Mouse (Mus musculus) olfactory bulb, adult 2 months (tissue): ENCODE measurements around the gene Rcan3. TPM values are rescaled to one million over a fixed set of nuclear protein-coding genes. Genes with fewer than 3 reads are reported as not detected.

ENCODE experiments used
- H3K27ac ChIP-seq: fragments of 200-500 bp; 2 replicates; pipeline ENCODE4 v1.5.1; 2012; ENCODE audit warnings: low read depth, low read length; ENCODE audit not compliant: insufficient read depth
- H3K4me1 ChIP-seq: fragments of 200-500 bp; 2 replicates; pipeline ENCODE4 v1.6.1; 2012; ENCODE audit warnings: low read length; ENCODE audit not compliant: control insufficient read depth, insufficient read depth
- H3K4me3 ChIP-seq: fragments of 200-500 bp; 2 replicates; pipeline ENCODE4 v1.5.1; 2012; ENCODE audit warnings: mild to moderate bottlenecking, low read depth, low read length, moderate library complexity; ENCODE audit not compliant: insufficient read depth
- CTCF ChIP-seq: fragments of 200-500 bp; IDR thresholded peaks from 2 replicates; pipeline ENCODE4 v1.5.1; 2012; ENCODE audit warnings: low read depth, mild to moderate bottlenecking, low read length, moderate library complexity; ENCODE audit not compliant: insufficient read depth
- POLR2A ChIP-seq: fragments of 200-500 bp; IDR thresholded peaks from 2 replicates; pipeline ENCODE4 v1.6.1; 2012; ENCODE audit warnings: mild to moderate bottlenecking, low read depth, low read length, moderate library complexity; ENCODE audit not compliant: insufficient read depth
- WGBS: fragments of 180-500 bp; shearing (Covaris S2); methylation state at CpG from one replicate; pipeline ENCODE4 v1.1.7; 2018; 5-methylcytosine and 5-hydroxymethylcytosine counted together
- polyA plus RNA-seq: library from polyadenylated mRNA; stranded (reverse); fragments of >200 nt; gene quantifications from 2 replicates; pipeline ENCODE4 v1.2.4, GENCODE M21; 2012; ENCODE audit warnings: low replicate concordance; ENCODE audit not compliant: missing spikeins, insufficient read depth, insufficient read length

The Rcan3 gene
- polyA plus RNA-seq, 1 experiment = not detected

DNA sequence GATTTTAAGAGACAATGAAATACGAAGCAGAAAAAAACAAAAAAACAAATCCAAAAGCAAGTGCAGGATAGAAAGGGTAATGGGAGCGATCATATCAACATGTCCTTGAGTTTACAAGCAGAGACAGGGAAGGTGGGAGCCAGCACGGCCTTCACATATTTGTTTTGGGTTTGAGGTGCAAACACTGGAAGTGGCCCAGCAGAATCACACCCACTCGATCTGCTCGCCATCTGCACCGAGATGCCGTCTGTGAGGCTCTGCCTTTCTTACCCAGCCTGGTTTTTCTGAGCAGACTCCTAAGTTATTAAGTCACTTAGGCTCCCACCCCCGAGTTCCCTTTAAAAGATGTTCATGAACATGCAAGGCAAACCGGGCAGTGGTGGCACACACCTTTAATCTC lies 8.0 kb downstream of the Rcan3 start:
- Histone ChIP-seq H3K4me1 (peaks cover 2% of the 10 kb centered on the region; the same call in 1 of the 2 replicates), H3K4me3 (no peak overlapping the region), H3K27ac (no peak overlapping the region)
- 55% methylated on average over 9 of the region's 9 CpGs for WGBS
- TF ChIP-seq CTCF (no peak), POLR2A (no peak)

DNA sequence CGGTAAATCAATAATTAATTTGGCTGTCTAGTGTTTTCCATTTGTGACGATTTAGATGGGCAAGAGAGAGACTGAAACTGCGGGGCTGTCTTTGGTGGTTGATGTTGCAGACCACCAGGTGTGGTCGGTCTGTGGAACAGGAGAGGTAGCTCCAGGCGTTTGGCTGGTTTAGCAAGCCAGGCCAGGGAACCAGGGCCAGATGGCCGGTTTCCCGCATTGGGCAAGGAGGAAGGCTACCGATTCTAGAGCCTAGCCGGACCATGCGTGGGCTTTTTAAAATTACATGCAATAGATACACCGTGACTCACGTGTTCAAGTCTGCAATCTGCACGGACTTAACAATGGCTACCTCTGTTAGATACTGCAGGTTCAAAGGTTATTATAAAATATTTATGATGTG lies 12.7 kb downstream of the Rcan3 start:
- no peaks in the 10 kb centered on the region for H3K4me1 ChIP-seq
- WGBS = 95% methylated on average over 13 of the region's 13 CpGs
- TF ChIP-seq CTCF = no peak
- no peak for TF ChIP-seq POLR2A

DNA sequence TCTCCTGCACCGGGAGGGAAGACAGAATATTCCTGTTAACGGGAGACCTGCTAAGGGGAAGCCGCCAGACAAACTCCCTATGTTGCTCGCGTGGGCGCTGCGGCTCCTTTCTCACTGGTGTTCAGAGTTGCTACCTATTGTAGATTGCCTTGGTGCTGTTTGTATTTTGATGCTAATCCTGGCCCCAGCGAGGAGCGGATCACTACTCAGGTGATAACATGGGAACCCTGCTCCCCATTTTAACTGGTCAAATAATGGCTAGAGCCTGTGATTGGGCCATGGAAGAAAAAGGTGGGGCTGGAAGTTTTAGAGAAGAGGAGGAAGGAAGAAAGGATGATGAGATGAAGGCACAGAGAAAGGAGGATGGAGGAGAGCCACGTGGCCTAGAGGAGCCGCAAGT lies 13.2 kb downstream of the Rcan3 start:
- TF ChIP-seq POLR2A = no peak
- TF ChIP-seq CTCF = no peak
- H3K4me3 ChIP-seq = no peak overlapping the region
- H3K27ac ChIP-seq = no peak overlapping the region
- 87% methylated on average over 11 of the region's 11 CpGs for WGBS
- H3K4me1 ChIP-seq = no peaks in the 10 kb centered on the region

More for the DNA sequence above, 12.7 kb downstream of the Rcan3 start:
- H3K27ac ChIP-seq = no peak overlapping the region
- H3K4me3 ChIP-seq = no peak overlapping the region

DNA sequence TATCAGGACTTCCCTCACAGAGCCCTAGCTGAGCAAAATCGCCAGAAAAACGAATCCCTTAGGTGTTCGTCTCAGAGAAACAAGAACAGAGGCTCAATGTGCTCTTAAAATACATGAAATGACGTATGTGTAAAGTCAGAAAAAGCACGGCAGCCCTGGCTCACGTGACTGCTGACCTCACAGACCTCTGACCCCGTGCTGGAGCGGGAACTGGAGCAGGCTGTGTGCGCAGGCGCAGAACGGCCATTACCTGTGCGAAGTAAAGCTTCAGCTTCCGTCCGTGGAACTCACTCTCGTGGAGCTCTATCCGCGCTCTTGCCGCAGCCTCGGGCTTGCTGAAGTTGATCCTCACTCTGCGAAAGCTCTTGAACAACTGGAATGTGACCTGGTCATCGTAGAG lies 13.7 kb downstream of the Rcan3 start:
- 95% methylated on average over 21 of the region's 21 CpGs for WGBS
- no peak for TF ChIP-seq POLR2A
- no peak for TF ChIP-seq CTCF
- Histone ChIP-seq H3K4me3 (no peak overlapping the region), H3K4me1 (no peaks in the 10 kb centered on the region), H3K27ac (no peak overlapping the region)

DNA sequence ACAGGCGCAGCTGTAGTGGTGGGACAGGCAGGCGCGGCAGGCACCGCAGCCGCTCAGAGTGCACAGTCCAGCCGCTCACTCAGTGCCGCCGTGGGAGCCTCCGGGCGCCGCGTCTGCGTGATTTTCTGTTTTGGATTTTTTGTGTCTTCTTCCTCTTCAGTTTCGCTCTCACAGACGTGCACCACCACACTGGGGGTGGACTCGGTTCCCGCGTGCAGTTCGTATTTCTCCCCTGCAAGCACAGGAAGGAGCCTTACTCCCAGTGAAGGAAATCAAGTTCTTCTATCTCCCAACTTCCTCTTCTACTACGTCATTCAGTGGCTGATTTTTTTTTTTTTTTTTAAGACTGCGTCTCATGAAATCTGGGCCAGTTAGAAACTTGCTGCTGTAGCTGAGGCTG lies 17.3 kb downstream of the Rcan3 start:
- H3K4me3 ChIP-seq = no peak overlapping the region
- WGBS = 94% methylated on average over 21 of the region's 21 CpGs
- H3K27ac ChIP-seq = no peak overlapping the region
- TF ChIP-seq POLR2A = no peak
- no peak for TF ChIP-seq CTCF
- no peaks in the 10 kb centered on the region for H3K4me1 ChIP-seq

DNA sequence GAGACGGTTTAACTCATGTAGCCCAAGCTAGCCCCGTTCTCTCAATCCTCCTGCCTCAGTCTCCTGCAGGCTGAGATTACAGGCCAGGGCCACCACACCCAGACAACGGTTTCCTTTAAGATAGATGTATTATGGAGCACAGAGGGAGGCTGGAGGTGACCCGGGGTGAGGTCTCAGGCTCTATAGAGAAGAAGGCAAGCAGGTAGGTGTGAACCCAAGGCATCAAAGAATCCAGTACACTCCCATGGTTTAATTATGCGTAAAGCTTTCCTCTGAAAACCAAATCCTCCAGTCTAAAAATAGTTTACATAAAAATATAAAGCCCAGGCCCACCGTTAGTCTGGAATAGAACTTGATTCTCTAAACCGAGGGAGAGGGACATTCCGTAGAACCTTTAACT lies 20.2 kb downstream of the Rcan3 start:
- Histone ChIP-seq H3K4me1 (no peaks in the 10 kb centered on the region), H3K27ac (no peak overlapping the region), H3K4me3 (no peak overlapping the region)
- 73% methylated on average over 8 of the region's 8 CpGs for WGBS
- TF ChIP-seq CTCF (no peak), POLR2A (no peak)

DNA sequence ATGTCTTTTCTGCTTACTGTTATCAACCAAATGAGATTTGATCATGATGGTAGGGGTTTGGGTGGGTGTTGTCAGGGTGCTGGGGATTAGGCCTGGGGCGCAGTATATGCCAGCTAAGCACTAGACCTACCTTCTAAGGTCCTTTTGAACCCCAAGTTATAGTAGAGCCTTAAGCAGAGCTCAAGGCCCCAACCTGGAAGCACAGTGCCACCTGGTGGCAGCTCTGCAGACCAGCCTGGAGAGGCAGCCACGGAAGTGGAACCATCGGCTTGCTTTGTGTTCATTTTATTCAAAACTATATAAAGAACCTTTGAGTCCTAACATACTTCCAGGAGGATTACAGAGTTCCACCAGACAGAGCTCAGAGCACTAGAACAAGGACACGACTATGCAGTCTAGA lies 22.0 kb downstream of the Rcan3 start:
- no peak for TF ChIP-seq POLR2A
- TF ChIP-seq CTCF = peak; percentile 82; the same call in 1 of the 2 replicates
- Histone ChIP-seq H3K4me3 (no peak overlapping the region), H3K27ac (no peak overlapping the region), H3K4me1 (no peaks in the 10 kb centered on the region)
- 31% methylated on average over 4 of the region's 4 CpGs for WGBS

DNA sequence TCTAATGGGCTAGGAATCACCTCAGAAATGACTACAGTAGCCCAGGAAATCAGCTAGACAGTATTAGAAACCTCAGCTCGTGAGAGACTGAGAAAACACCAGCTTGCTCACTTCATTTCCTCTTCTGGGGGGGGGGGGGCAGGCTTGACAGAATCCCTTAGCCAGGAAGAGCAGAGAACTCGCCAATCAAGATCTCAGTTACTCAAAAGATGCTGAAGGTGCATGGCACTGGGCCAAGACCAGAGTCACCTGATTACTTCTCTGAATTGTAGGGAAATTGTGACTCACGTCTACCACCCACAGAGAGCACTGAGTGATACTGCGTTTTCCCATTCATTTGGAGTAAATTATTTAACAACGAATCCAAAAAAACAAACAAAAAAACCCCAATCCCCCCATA lies 27.5 kb downstream of the Rcan3 start:
- H3K4me3 ChIP-seq = no peak overlapping the region
- TF ChIP-seq POLR2A (no peak), CTCF (no peak)
- WGBS = 18% methylated on average over 5 of the region's 5 CpGs
- H3K4me1 ChIP-seq = peaks cover 6% of the 10 kb centered on the region
- H3K27ac ChIP-seq = no peak overlapping the region

DNA sequence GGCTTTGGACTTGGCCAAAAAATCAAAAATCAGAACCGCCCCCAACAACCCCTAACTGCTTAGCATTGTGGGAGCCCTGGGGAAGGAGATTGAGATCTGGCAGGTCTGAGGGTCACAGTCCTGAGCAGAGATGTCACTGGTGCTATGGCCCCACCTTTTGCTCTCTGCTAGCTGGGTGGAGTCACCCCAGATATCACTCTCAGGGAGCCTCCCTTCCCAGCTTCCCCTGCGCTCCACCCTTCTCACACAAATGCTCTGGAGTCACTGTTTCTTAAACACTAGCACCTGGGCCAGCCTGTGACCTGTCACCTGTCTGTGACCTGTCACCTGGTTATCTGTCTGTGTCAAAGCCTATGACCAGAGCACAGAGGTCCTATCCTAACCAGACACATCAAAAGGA lies 28.7 kb downstream of the Rcan3 start:
- WGBS = 98% methylated on average over 2 of the region's 2 CpGs
- TF ChIP-seq CTCF (no peak), POLR2A (no peak)
- Histone ChIP-seq H3K27ac (no peak overlapping the region), H3K4me3 (no peak overlapping the region), H3K4me1 (peaks cover 6% of the 10 kb centered on the region)

DNA sequence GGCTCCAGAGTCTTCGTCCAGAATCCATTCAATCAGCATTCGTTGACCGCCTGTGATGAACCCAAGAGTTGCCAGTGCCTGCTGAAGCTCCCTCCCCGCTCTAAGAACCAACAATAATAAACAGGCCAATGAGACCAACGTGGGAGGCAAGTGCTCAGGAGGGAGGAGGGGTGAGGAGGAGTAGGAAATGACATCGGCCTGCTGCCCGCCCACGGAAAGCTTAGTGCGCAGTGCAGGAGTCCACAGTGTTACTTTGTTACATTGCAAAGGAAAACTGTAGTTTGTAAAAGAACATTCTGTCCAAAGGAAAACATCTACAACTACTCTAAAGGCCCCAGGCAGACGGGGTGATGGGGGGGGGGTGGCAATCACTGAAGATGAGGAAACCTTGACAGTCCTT lies 29.6 kb downstream of the Rcan3 start:
- TF ChIP-seq CTCF = no peak
- TF ChIP-seq POLR2A = no peak
- WGBS = 73% methylated on average over 10 of the region's 10 CpGs
- Histone ChIP-seq H3K27ac (no peak overlapping the region), H3K4me1 (peaks cover 6% of the 10 kb centered on the region), H3K4me3 (no peak overlapping the region)
